Mouse (Mus musculus): ENCODE data around the gene Mocs1. TPM values are rescaled to one million over a fixed set of nuclear protein-coding genes. Genes with fewer than 3 reads are reported as not detected.

Gene Mocs1
- polyA plus RNA-seq, 1 experiment = 3.0 TPM

DNA sequence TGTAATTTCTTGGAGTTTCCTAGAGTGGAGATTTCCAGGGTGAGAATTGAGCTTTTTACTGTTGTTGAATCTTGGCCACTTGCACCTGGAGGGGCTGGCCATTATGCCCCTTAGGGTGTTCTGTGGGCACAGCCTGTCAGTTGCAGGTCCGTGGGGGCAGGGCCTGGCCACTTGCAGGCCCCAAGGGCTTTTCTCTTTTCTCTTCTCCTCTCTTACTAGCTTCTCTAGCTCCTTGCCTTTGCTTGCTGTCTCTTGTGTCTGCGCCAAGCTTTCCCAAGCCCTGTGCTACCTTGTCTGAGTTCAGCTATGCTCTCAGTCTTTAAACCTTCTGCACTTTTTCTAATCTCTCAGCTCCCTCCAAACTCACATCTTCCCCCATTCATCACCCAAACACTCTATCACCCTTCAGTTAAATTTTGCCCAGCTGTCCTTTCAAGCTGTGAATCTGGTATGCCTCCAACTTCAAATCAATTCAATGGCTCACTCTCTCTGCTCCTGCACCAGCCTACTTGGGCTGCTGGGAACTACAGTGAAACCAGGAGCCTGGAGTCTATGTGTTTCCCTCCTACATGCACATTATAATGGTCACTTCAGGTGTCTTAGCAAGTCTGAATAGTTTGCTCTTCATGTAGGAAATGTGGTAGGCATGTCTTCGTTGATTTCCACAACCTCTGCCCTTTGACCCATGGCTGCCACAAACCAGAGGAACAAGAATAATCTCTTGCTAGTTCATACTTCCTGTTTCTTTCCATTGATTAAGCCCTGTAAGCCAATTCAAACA, 5.7 kb upstream of the Mocs1 start:
- Histone ChIP-seq H3K27me3 (ENCODE audit: control insufficient read depth, insufficient read depth, low read length) (no peaks in the 10 kb centered on the region), H3K27ac (ENCODE audit: control insufficient read depth, insufficient read depth, low read depth, low read length) (no peak overlapping the region), H3K4me3 (ENCODE audit: control insufficient read depth, low read depth, low read length) (no peak overlapping the region), H3K36me3 (ENCODE audit: control insufficient read depth, insufficient read depth, low read length) (no peaks in the 10 kb centered on the region), H3K4me1 (ENCODE audit: control insufficient read depth, insufficient read depth, low read length) (no peaks in the 10 kb centered on the region)
- TF ChIP-seq CTCF (IDR thresholded peaks at IDR 0.05; ENCODE audit: control insufficient read depth, insufficient read depth, insufficient replicate concordance, low read depth, low read length) (no peak), POLR2A (IDR thresholded peaks at IDR 0.05; ENCODE audit: control insufficient read depth, low read depth, low read length) (no peak)

GRCm38 (mm10) chr17:49423067-49423325, 5.2 kb upstream of the Mocs1 start:
- H3K4me1 ChIP-seq (ENCODE audit: control insufficient read depth, insufficient read depth, low read length) = no peaks in the 10 kb centered on the region
- H3K4me3 ChIP-seq (ENCODE audit: control insufficient read depth, low read depth, low read length) = no peak overlapping the region
- no peaks in the 10 kb centered on the region for H3K36me3 ChIP-seq (ENCODE audit: control insufficient read depth, insufficient read depth, low read length)
- no peak for TF ChIP-seq POLR2A (IDR thresholded peaks at IDR 0.05; ENCODE audit: control insufficient read depth, low read depth, low read length)
- no peak for TF ChIP-seq CTCF (IDR thresholded peaks at IDR 0.05; ENCODE audit: control insufficient read depth, insufficient read depth, insufficient replicate concordance, low read depth, low read length)
- no peak overlapping the region for H3K27ac ChIP-seq (ENCODE audit: control insufficient read depth, insufficient read depth, low read depth, low read length)
- H3K27me3 ChIP-seq (ENCODE audit: control insufficient read depth, insufficient read depth, low read length) = no peaks in the 10 kb centered on the region

GRCm38 (mm10) chr17:49423872-49424271, 4.3 kb upstream of the Mocs1 start:
- Histone ChIP-seq H3K27me3 (ENCODE audit: control insufficient read depth, insufficient read depth, low read length) (no peaks in the 10 kb centered on the region), H3K36me3 (ENCODE audit: control insufficient read depth, insufficient read depth, low read length) (no peaks in the 10 kb centered on the region), H3K4me3 (ENCODE audit: control insufficient read depth, low read depth, low read length) (no peak overlapping the region), H3K27ac (ENCODE audit: control insufficient read depth, insufficient read depth, low read depth, low read length) (no peak overlapping the region), H3K4me1 (ENCODE audit: control insufficient read depth, insufficient read depth, low read length) (peaks cover 5% of the 10 kb centered on the region)
- TF ChIP-seq POLR2A (IDR thresholded peaks at IDR 0.05; ENCODE audit: control insufficient read depth, low read depth, low read length) = no peak
- no peak for TF ChIP-seq CTCF (IDR thresholded peaks at IDR 0.05; ENCODE audit: control insufficient read depth, insufficient read depth, insufficient replicate concordance, low read depth, low read length)

DNA sequence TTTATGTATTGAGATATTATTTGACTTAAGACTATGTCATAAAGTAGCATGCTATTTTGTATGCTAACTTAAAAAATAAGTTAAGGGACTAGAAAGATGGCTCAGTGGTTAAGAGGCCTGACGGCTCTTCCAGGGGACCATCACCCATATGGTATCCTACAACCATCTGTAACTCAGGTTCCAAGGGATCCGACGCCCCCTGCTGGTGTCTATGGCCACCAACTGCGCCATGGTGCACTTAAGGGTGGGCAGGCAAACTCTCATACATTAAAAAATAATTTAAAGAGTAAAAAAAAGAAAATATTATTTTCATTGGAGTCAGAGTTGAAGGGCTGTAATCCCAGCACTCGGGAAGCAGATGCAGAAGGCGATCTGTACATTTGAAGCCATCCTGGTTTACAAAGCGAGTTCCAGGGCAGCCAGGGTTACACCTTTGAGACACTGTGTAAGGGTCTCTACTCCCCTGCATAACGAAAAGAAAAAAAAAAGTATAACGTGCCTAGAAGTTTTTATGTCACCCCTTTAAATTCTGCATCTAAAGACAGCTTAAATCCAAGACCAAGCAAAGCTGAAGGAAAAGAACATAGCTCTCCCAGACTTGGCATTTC, 427 bp upstream of the Mocs1 start:
- H3K36me3 ChIP-seq (ENCODE audit: control insufficient read depth, insufficient read depth, low read length) = no peaks in the 10 kb centered on the region
- H3K4me1 ChIP-seq (ENCODE audit: control insufficient read depth, insufficient read depth, low read length) = peaks cover 5% of the 10 kb centered on the region
- H3K27me3 ChIP-seq (ENCODE audit: control insufficient read depth, insufficient read depth, low read length) = no peaks in the 10 kb centered on the region
- H3K27ac ChIP-seq (ENCODE audit: control insufficient read depth, insufficient read depth, low read depth, low read length) = no peak overlapping the region
- 0 out of 2 replicates have a peak, but pooled peaks have one; percentile 17 for TF ChIP-seq CTCF (IDR thresholded peaks at IDR 0.05; ENCODE audit: control insufficient read depth, insufficient read depth, insufficient replicate concordance, low read depth, low read length)
- TF ChIP-seq POLR2A (IDR thresholded peaks at IDR 0.05; ENCODE audit: control insufficient read depth, low read depth, low read length) = no peak
- H3K4me3 ChIP-seq (ENCODE audit: control insufficient read depth, low read depth, low read length) = peak overlapping the region; percentile 91; the same call in 1 of the 2 replicates

- H3K4me3 ChIP-seq (ENCODE audit: control insufficient read depth, low read depth, low read length) = peak overlapping the region; percentile 91
- no peaks in the 10 kb centered on the region for H3K36me3 ChIP-seq (ENCODE audit: control insufficient read depth, insufficient read depth, low read length)
- TF ChIP-seq POLR2A (IDR thresholded peaks at IDR 0.05; ENCODE audit: control insufficient read depth, low read depth, low read length) = no peak
- TF ChIP-seq CTCF (IDR thresholded peaks at IDR 0.05; ENCODE audit: control insufficient read depth, insufficient read depth, insufficient replicate concordance, low read depth, low read length) = no peak
- H3K4me1 ChIP-seq (ENCODE audit: control insufficient read depth, insufficient read depth, low read length) = peaks cover 5% of the 10 kb centered on the region
- no peaks in the 10 kb centered on the region for H3K27me3 ChIP-seq (ENCODE audit: control insufficient read depth, insufficient read depth, low read length)
- H3K27ac ChIP-seq (ENCODE audit: control insufficient read depth, insufficient read depth, low read depth, low read length) = peak overlapping the region; percentile 66
Measured at GRCm38 (mm10) chr17:49428751-49429415, 721 bp downstream of the Mocs1 start.

- Histone ChIP-seq H3K36me3 (ENCODE audit: control insufficient read depth, insufficient read depth, low read length) (no peaks in the 10 kb centered on the region), H3K4me3 (ENCODE audit: control insufficient read depth, low read depth, low read length) (no peak overlapping the region), H3K27ac (ENCODE audit: control insufficient read depth, insufficient read depth, low read depth, low read length) (no peak overlapping the region), H3K4me1 (ENCODE audit: control insufficient read depth, insufficient read depth, low read length) (peaks cover 5% of the 10 kb centered on the region), H3K27me3 (ENCODE audit: control insufficient read depth, insufficient read depth, low read length) (no peaks in the 10 kb centered on the region)
- TF ChIP-seq CTCF (IDR thresholded peaks at IDR 0.05; ENCODE audit: control insufficient read depth, insufficient read depth, insufficient replicate concordance, low read depth, low read length) (no peak), POLR2A (IDR thresholded peaks at IDR 0.05; ENCODE audit: control insufficient read depth, low read depth, low read length) (no peak)
Measured at GRCm38 (mm10) chr17:49429471-49430129, 1.4 kb downstream of the Mocs1 start.

GRCm38 (mm10) chr17:49430136-49430535, 2.0 kb downstream of the Mocs1 start:
- no peak overlapping the region for H3K27ac ChIP-seq (ENCODE audit: control insufficient read depth, insufficient read depth, low read depth, low read length)
- no peaks in the 10 kb centered on the region for H3K36me3 ChIP-seq (ENCODE audit: control insufficient read depth, insufficient read depth, low read length)
- no peak for TF ChIP-seq POLR2A (IDR thresholded peaks at IDR 0.05; ENCODE audit: control insufficient read depth, low read depth, low read length)
- no peak for TF ChIP-seq CTCF (IDR thresholded peaks at IDR 0.05; ENCODE audit: control insufficient read depth, insufficient read depth, insufficient replicate concordance, low read depth, low read length)
- H3K4me3 ChIP-seq (ENCODE audit: control insufficient read depth, low read depth, low read length) = no peak overlapping the region
- H3K4me1 ChIP-seq (ENCODE audit: control insufficient read depth, insufficient read depth, low read length) = peaks cover 5% of the 10 kb centered on the region
- no peaks in the 10 kb centered on the region for H3K27me3 ChIP-seq (ENCODE audit: control insufficient read depth, insufficient read depth, low read length)

All from testis, adult 2 months (tissue).